Mouse (Mus musculus): ENCODE measurements at regions not wholly inside any gene's neighbourhood (a gene's known extent, or its start where the extent isn't known, plus 50 kb on each side); places are given as distances from the start of the nearest gene placed in this dataset.

GRCm38 (mm10) chr2:117652101-117652500 is 309.3 kb upstream of the Rasgrp1 start:
- TF ChIP-seq ZNF384 (IDR thresholded peaks at IDR 0.05; ENCODE audit: low read depth, low read length), result no peak
- in situ Hi-C loops (cut with MboI; ENCODE audit: low sequenced_read_pairs in 2 of 2, unreplicated experiment in 2 of 2), result no loop called here
- H3K4me1 ChIP-seq (ENCODE audit: control insufficient read depth in 2 of 2, insufficient read depth in 2 of 2, low read length in 2 of 2, poor library complexity in 1 of 2), result no peaks in the 10 kb centered on the region
- no peak overlapping the region for H3K4me3 ChIP-seq (ENCODE audit: insufficient read depth in 1 of 2, low read depth in 1 of 2, low read length in 2 of 2, poor library complexity in 1 of 2, severe bottlenecking in 1 of 2)
- no peak overlapping the region for H3K27ac ChIP-seq (ENCODE audit: insufficient read depth, low read depth, low read length, poor library complexity, severe bottlenecking)
- no peak for DNase-seq (ENCODE audit: low read depth, low spot score)
- H3K9ac ChIP-seq (ENCODE audit: insufficient read depth, low read depth, low read length, poor library complexity, severe bottlenecking), result no peak overlapping the region
- H3K36me3 ChIP-seq (ENCODE audit: control insufficient read depth, insufficient read depth, low read length, poor library complexity, severe bottlenecking), result no peaks in the 10 kb centered on the region
- no peaks in the 10 kb centered on the region for H3K9me3 ChIP-seq (ENCODE audit: control insufficient read depth, insufficient read depth, low read depth, low read length)

- Histone ChIP-seq H3K9ac (ENCODE audit: insufficient read depth, low read depth, low read length, poor library complexity, severe bottlenecking) (no peak overlapping the region), H3K9me3 (ENCODE audit: control insufficient read depth, insufficient read depth, low read depth, low read length) (no peaks in the 10 kb centered on the region), H3K36me3 (ENCODE audit: control insufficient read depth, insufficient read depth, low read length, poor library complexity, severe bottlenecking) (no peaks in the 10 kb centered on the region), H3K4me1 (ENCODE audit: control insufficient read depth in 2 of 2, insufficient read depth in 2 of 2, low read length in 2 of 2, poor library complexity in 1 of 2) (no peaks in the 10 kb centered on the region), H3K27ac (ENCODE audit: insufficient read depth, low read depth, low read length, poor library complexity, severe bottlenecking) (no peak overlapping the region), H3K4me3 (ENCODE audit: insufficient read depth in 1 of 2, low read depth in 1 of 2, low read length in 2 of 2, poor library complexity in 1 of 2, severe bottlenecking in 1 of 2) (no peak overlapping the region)
- TF ChIP-seq ZNF384 (IDR thresholded peaks at IDR 0.05; ENCODE audit: low read depth, low read length), result no peak
- no peak for TF ChIP-seq ZC3H11A (IDR thresholded peaks at IDR 0.05; ENCODE audit: borderline replicate concordance, low read depth, low read length)
- TF ChIP-seq CHD2 (IDR thresholded peaks at IDR 0.05; ENCODE audit: low read depth, low read length), result no peak
- no peak for TF ChIP-seq HCFC1 (IDR thresholded peaks at IDR 0.05; ENCODE audit: borderline replicate concordance, insufficient read depth, low read length)
- TF ChIP-seq MAFK (IDR thresholded peaks at IDR 0.05; ENCODE audit: insufficient read depth, low read depth, low read length), result no peak
- DNase-seq (ENCODE audit: low read depth, low spot score), result no peak
- in situ Hi-C loops (cut with MboI; ENCODE audit: low sequenced_read_pairs in 2 of 2, unreplicated experiment in 2 of 2), result no loop called here
Measured at GRCm38 (mm10) chr2:117652647-117653046, 309.8 kb upstream of the Rasgrp1 start.

GRCm38 (mm10) chr2:117656546-117657175 is 313.9 kb upstream of the Rasgrp1 start:
- Histone ChIP-seq H3K36me3 (ENCODE audit: control insufficient read depth, insufficient read depth, low read length, poor library complexity, severe bottlenecking) (no peaks in the 10 kb centered on the region), H3K4me1 (ENCODE audit: control insufficient read depth in 2 of 2, insufficient read depth in 2 of 2, low read length in 2 of 2, poor library complexity in 1 of 2) (no peaks in the 10 kb centered on the region), H3K9ac (ENCODE audit: insufficient read depth, low read depth, low read length, poor library complexity, severe bottlenecking) (no peak overlapping the region), H3K9me3 (ENCODE audit: control insufficient read depth, insufficient read depth, low read depth, low read length) (no peaks in the 10 kb centered on the region), H3K27ac (ENCODE audit: insufficient read depth, low read depth, low read length, poor library complexity, severe bottlenecking) (no peak overlapping the region), H3K4me3 (ENCODE audit: insufficient read depth in 1 of 2, low read depth in 1 of 2, low read length in 2 of 2, poor library complexity in 1 of 2, severe bottlenecking in 1 of 2) (no peak overlapping the region)
- no peak for DNase-seq (ENCODE audit: low read depth, low spot score)
- in situ Hi-C loops (cut with MboI; ENCODE audit: low sequenced_read_pairs in 2 of 2, unreplicated experiment in 2 of 2), result no loop called here
- TF ChIP-seq HCFC1 (IDR thresholded peaks at IDR 0.05; ENCODE audit: borderline replicate concordance, insufficient read depth, low read length) (no peak), MAFK (IDR thresholded peaks at IDR 0.05; ENCODE audit: insufficient read depth, low read depth, low read length) (no peak), ZC3H11A (IDR thresholded peaks at IDR 0.05; ENCODE audit: borderline replicate concordance, low read depth, low read length) (no peak), ZNF384 (IDR thresholded peaks at IDR 0.05; ENCODE audit: low read depth, low read length) (no peak), CHD2 (IDR thresholded peaks at IDR 0.05; ENCODE audit: low read depth, low read length) (no peak)

GRCm38 (mm10) chr2:117660217-117660924 is 317.6 kb upstream of the Rasgrp1 start:
- no peak overlapping the region for H3K27ac ChIP-seq (ENCODE audit: insufficient read depth, low read depth, low read length, poor library complexity, severe bottlenecking)
- no peak for DNase-seq (ENCODE audit: low read depth, low spot score)
- H3K4me1 ChIP-seq (ENCODE audit: control insufficient read depth in 2 of 2, insufficient read depth in 2 of 2, low read length in 2 of 2, poor library complexity in 1 of 2), result no peaks in the 10 kb centered on the region
- H3K4me3 ChIP-seq (ENCODE audit: insufficient read depth in 1 of 2, low read depth in 1 of 2, low read length in 2 of 2, poor library complexity in 1 of 2, severe bottlenecking in 1 of 2), result no peak overlapping the region
- no peaks in the 10 kb centered on the region for H3K36me3 ChIP-seq (ENCODE audit: control insufficient read depth, insufficient read depth, low read length, poor library complexity, severe bottlenecking)
- H3K9ac ChIP-seq (ENCODE audit: insufficient read depth, low read depth, low read length, poor library complexity, severe bottlenecking), result no peak overlapping the region
- TF ChIP-seq HCFC1 (IDR thresholded peaks at IDR 0.05; ENCODE audit: borderline replicate concordance, insufficient read depth, low read length), result no peak
- no peak for TF ChIP-seq ZNF384 (IDR thresholded peaks at IDR 0.05; ENCODE audit: low read depth, low read length)
- no peak for TF ChIP-seq MAFK (IDR thresholded peaks at IDR 0.05; ENCODE audit: insufficient read depth, low read depth, low read length)
- TF ChIP-seq ZC3H11A (IDR thresholded peaks at IDR 0.05; ENCODE audit: borderline replicate concordance, low read depth, low read length), result no peak
- TF ChIP-seq CHD2 (IDR thresholded peaks at IDR 0.05; ENCODE audit: low read depth, low read length), result no peak
- in situ Hi-C loops (cut with MboI; ENCODE audit: low sequenced_read_pairs in 2 of 2, unreplicated experiment in 2 of 2), result no loop called here
- H3K9me3 ChIP-seq (ENCODE audit: control insufficient read depth, insufficient read depth, low read depth, low read length), result no peaks in the 10 kb centered on the region
